Mouse (Mus musculus) neural tube, embryonic 15.5 days (tissue): ENCODE data around the gene Erp27. TPM values are rescaled to one million over a fixed set of nuclear protein-coding genes. Genes with fewer than 3 reads are reported as not detected.

Experiments
- ATAC-seq: fragments of 200-750 bp; cut with Nextera tagmentation; 2 replicates; pipeline ENCODE4 v1.8.0; 2017; ENCODE audit warnings: mild to moderate bottlenecking, moderate TSS enrichment, moderate library complexity; ENCODE audit not compliant: low FRiP score
- H3K27ac ChIP-seq: fragments of 300-500 bp; sonication (generic); replicated peaks from 2 replicates; pipeline ENCODE4 v1.5.1; 2015; ENCODE audit warnings: mild to moderate bottlenecking, inconsistent platforms
- H3K27me3 ChIP-seq: fragments of 300-500 bp; sonication (generic); replicated peaks from 2 replicates; pipeline ENCODE4 v1.6.1; 2015; ENCODE audit warnings: inconsistent platforms
- H3K36me3 ChIP-seq: fragments of 300-500 bp; sonication (generic); 2 replicates; pipeline ENCODE4 v1.6.1; 2015; ENCODE audit warnings: inconsistent platforms
- H3K4me1 ChIP-seq: fragments of 300-500 bp; sonication (generic); 2 replicates; pipeline ENCODE4 v1.6.1; 2015; ENCODE audit warnings: inconsistent platforms
- H3K4me2 ChIP-seq: fragments of 300-500 bp; sonication (generic); 2 replicates; pipeline ENCODE4 v1.6.1; 2015; ENCODE audit warnings: inconsistent platforms, mild to moderate bottlenecking, moderate library complexity
- H3K4me3 ChIP-seq: fragments of 300-500 bp; sonication (generic); replicated peaks from 2 replicates; pipeline ENCODE4 v1.5.1; 2015; ENCODE audit warnings: mild to moderate bottlenecking, inconsistent platforms
- H3K9ac ChIP-seq: fragments of 300-500 bp; sonication (generic); replicated peaks from 2 replicates; pipeline ENCODE4 v1.6.1; 2015; ENCODE audit warnings: mild to moderate bottlenecking, inconsistent platforms
- H3K9me3 ChIP-seq: fragments of 300-500 bp; sonication (generic); replicated peaks from 2 replicates; pipeline ENCODE4 v1.6.1; 2016; ENCODE audit warnings: inconsistent platforms
- WGBS: fragments of 180-500 bp; shearing (Covaris S2); methylation state at CpG from one replicate; pipeline ENCODE4 v1.1.7; 2015; ENCODE audit warnings: mixed read lengths; 5-methylcytosine and 5-hydroxymethylcytosine counted together
- polyA plus RNA-seq: library from polyadenylated mRNA; unstranded; fragments of >200 nt; fragmentation: Nextera tagmentation; extraction: Ambion mirVana; gene quantifications from 2 replicates; pipeline ENCODE4 v1.2.1, GENCODE M21; 2015

Erp27 gene
- polyA plus RNA-seq, 1 experiment from 2014 or later, result not detected

DNA sequence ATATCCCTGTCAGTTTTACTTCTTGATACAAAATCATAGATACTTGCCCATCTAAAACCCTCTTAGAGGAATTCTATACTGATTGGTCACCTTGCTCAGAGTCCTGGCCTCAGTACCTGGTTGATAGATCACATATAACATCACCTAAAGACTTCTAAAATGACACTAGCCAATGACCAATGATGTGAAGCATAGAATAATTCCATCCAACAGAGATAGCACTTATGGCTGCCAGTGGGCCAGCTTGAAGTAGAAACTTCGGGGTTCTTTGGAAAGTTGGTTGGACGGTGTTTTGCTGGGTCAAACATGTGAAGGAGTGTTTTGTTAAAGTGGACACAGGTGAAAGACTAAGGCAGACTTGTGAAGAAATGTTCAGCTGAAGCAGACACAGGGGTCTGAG, 28.2 kb upstream of the Erp27 start:
- H3K9ac ChIP-seq, result no peak overlapping the region
- WGBS, result 97% methylated on average over 2 of the region's 2 CpGs
- ATAC-seq, result no peak

DNA sequence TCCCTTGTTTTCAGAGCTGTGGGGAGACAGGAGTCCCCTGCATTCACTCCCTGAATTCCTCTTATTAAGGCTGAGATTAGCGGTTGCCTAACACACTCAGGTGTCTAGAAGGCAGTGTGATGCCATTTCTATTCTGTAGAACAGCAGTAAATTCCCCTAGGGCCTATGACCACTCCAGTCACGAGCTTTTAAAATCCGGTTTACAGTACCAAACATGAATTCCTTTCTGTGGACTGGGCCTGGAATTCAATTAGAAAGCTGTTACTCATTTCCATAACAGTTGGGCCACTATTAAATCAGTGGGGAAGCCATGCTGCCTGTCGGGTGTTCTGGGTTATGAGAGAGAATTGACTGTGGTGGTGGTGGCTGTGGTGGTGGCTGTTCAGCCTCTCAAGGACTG, 25.7 kb upstream of the Erp27 start:
- WGBS, result 16% methylated on average over 4 of the region's 4 CpGs
- Histone ChIP-seq H3K9me3 (no peaks in the 10 kb centered on the region), H3K4me1 (0 out of 2 replicates have a peak, but pooled peaks cover 8% of the 10 kb centered on the region), H3K27ac (no peak overlapping the region), H3K4me2 (no peak overlapping the region), H3K4me3 (no peak overlapping the region), H3K27me3 (no peaks in the 10 kb centered on the region), H3K36me3 (no peaks in the 10 kb centered on the region), H3K9ac (no peak overlapping the region)
- no peak for ATAC-seq

More for the DNA sequence above, 28.2 kb upstream of the Erp27 start:
- no peak overlapping the region for H3K4me2 ChIP-seq
- H3K36me3 ChIP-seq, result no peaks in the 10 kb centered on the region
- no peak overlapping the region for H3K27ac ChIP-seq
- H3K4me3 ChIP-seq, result no peak overlapping the region
- H3K27me3 ChIP-seq, result no peaks in the 10 kb centered on the region
- H3K9me3 ChIP-seq, result no peaks in the 10 kb centered on the region
- H3K4me1 ChIP-seq, result 0 out of 2 replicates have a peak, but pooled peaks cover 8% of the 10 kb centered on the region

DNA sequence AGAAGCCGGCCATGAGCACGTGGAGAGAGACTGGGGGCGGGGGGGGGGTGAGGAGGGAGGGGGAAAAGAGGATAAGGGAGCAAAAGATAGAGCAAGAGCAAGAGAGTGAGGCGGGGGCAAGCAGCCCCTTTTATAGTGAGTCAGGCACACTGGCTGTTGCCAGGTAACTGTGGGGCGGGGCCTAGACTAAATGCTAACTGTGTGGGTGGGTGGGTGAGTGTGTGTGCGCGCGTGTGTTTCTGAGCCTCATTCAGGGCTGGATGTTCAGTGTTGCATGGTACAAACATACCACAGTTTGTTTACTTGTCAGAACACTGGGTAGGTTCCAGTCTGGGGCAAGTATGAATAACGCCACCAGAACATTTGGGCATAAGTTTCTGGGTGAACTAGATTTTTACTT, 25.0 kb upstream of the Erp27 start:
- Histone ChIP-seq H3K4me1 (0 out of 2 replicates have a peak, but pooled peaks cover 8% of the 10 kb centered on the region), H3K36me3 (no peaks in the 10 kb centered on the region), H3K9me3 (no peaks in the 10 kb centered on the region), H3K27ac (no peak overlapping the region), H3K4me2 (no peak overlapping the region), H3K27me3 (no peaks in the 10 kb centered on the region), H3K9ac (no peak overlapping the region), H3K4me3 (no peak overlapping the region)
- no peak for ATAC-seq
- 46% methylated on average over 9 of the region's 9 CpGs for WGBS

DNA sequence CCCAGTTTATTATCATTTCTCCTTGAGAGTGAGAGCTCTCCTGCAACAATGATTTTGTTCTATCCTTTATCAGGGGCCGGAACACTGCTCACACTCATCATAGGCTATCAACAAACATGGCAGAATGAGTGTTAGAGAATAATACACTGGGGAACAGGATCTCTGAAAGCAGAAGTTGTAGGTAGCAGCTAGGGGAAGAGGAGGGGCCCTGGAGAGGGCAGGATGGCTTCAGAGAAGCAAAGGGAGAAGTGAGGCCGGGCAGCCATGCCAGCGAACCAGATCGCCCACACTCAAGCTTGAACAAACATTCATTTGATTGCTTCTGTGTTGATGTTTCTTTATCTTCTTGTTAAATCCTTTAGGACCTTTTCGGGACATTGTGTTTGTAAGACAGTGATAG, 24.3 kb upstream of the Erp27 start:
- Histone ChIP-seq H3K4me3 (no peak overlapping the region), H3K9me3 (no peaks in the 10 kb centered on the region), H3K4me2 (no peak overlapping the region), H3K27ac (no peak overlapping the region), H3K9ac (no peak overlapping the region), H3K27me3 (no peaks in the 10 kb centered on the region), H3K4me1 (0 out of 2 replicates have a peak, but pooled peaks cover 8% of the 10 kb centered on the region), H3K36me3 (no peaks in the 10 kb centered on the region)
- ATAC-seq, result no peak
- WGBS, result 86% methylated on average over 5 of the region's 5 CpGs

DNA sequence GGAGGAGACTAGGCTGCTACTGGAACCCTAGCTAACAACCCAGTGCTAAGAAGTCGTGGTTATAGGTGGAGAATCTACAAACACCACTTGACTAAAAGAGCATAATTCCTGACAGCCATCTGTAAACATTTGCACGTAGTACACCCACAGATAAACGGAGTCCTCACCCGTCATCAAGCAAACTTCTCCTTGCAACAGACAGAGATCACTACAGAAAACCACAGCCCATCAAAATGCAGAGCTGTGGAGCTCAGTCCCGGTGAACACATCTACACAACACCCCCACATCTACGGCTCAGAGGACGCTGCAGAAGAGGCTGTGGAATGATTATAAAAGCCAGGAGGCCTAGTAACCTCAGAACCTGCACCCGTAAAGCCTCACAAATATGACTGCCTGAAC, 22.5 kb upstream of the Erp27 start:
- no peak overlapping the region for H3K9ac ChIP-seq
- no peak overlapping the region for H3K4me2 ChIP-seq
- no peaks in the 10 kb centered on the region for H3K27me3 ChIP-seq
- WGBS, result 89% methylated on average over 8 of the region's 8 CpGs
- H3K36me3 ChIP-seq, result no peaks in the 10 kb centered on the region
- H3K9me3 ChIP-seq, result no peaks in the 10 kb centered on the region
- no peak overlapping the region for H3K27ac ChIP-seq
- 0 out of 2 replicates have a peak, but pooled peaks cover 8% of the 10 kb centered on the region for H3K4me1 ChIP-seq
- no peak for ATAC-seq
- H3K4me3 ChIP-seq, result no peak overlapping the region

DNA sequence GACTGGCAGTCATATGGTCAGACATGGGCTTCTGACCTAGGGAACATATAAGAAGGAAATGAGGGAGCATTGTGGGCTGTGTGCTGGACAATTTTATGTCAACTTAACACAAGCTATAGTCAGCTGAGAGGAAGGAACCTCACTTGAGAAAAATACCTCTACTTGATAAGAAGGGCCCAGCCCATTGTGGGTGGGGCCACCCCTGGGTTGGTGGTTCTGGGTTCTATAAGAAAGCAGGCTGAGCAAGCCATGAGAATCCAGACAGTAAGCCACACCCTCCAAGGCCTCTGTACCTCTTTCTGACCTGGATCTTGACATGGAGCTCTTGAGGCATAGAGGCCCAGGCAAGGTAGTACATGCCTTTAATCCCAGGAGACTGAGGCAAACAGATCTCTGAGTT, 21.4 kb upstream of the Erp27 start:
- Histone ChIP-seq H3K27me3 (no peaks in the 10 kb centered on the region), H3K9me3 (no peaks in the 10 kb centered on the region), H3K4me2 (no peak overlapping the region), H3K4me1 (0 out of 2 replicates have a peak, but pooled peaks cover 8% of the 10 kb centered on the region), H3K9ac (no peak overlapping the region), H3K4me3 (no peak overlapping the region), H3K27ac (no peak overlapping the region), H3K36me3 (no peaks in the 10 kb centered on the region)
- ATAC-seq, result no peak

DNA sequence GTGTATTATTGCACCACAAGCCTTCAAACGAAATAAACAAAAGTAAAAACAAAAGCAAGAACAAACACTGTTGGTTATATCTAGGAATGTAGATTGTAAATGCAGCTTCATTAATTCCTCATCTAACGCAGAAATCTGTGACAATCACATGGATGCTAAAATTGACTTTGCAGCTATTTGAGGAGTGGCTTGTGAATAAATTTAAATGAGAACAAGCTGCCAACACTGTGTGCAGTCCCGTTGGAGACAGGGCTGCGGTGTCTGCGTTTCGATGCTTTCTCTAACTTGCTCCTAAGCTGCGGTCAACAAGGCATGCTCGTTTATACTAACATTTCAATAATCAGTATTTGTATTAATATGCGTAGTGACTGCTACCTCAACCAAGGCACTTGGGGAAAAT, 20.3 kb upstream of the Erp27 start:
- H3K36me3 ChIP-seq, result no peaks in the 10 kb centered on the region
- H3K27me3 ChIP-seq, result no peaks in the 10 kb centered on the region
- no peak for ATAC-seq
- H3K4me2 ChIP-seq, result no peak overlapping the region
- H3K4me3 ChIP-seq, result no peak overlapping the region
- H3K9ac ChIP-seq, result no peak overlapping the region
- 82% methylated on average over 9 of the region's 9 CpGs for WGBS
- H3K4me1 ChIP-seq, result 0 out of 2 replicates have a peak, but pooled peaks cover 2% of the 10 kb centered on the region
- no peaks in the 10 kb centered on the region for H3K9me3 ChIP-seq
- H3K27ac ChIP-seq, result no peak overlapping the region

DNA sequence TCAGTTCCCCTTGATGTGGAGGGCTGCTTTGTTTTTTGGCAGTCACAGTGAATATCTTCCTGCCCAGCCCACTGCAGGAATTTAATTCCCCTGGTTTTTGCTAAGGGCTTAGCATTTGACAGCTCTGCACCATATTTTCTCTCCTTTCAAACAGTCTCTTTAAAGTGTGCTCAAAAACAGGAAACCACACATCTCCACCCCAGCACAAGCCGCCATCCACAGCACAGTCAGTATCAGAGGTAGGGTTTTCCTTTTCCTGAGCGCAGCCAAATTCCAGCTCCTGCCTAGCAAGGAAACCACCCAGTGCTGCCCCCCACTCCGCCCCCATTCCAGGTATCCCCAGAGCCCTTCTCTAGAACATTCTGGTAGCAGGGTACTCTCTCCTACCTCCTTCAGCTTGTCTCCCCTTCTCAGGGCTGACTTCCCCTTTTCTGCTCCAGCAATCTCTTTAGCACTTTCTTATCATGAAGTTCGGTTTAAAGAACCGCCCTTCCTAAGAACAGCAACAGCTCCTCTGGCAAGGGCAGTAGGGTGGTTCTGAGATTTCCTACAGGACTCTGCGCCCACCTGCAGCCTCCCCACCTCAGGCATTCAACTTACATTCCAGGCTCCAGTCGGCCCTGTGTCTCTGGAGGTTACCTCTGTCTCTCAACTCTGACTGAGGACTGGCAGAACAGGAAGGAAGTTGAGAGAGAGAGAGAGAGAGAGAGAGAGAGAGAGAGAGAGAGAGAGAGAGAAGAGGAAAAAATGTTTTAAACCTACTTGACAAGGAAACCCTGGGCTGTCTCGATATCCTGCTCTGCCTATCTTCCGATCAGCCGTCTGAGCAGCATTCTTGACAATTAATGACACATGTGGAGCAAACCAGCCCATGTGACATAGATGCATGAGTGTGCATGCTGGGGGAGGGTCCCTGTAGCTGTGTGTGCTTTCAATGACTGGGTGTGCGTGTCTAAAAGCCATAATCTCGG, 19.4 kb upstream of the Erp27 start, which contains the start of gene Arhgdib:
Gene Arhgdib, minus strand, starts transcription at position 849 of the 971 bp plus-strand sequence.
- no peak for ATAC-seq
- Histone ChIP-seq H3K4me3 (no peak within 1 kb of the TSS), H3K9ac (no peak within 1 kb of the TSS), H3K4me1 (no peaks in the 10 kb centered on the region), H3K4me2 (no peak within 1 kb of the TSS), H3K27me3 (no peaks in the 10 kb centered on the region), H3K27ac (peak within 1 kb of the TSS; percentile 54), H3K9me3 (no peaks in the 10 kb centered on the region), H3K36me3 (no peaks in the 10 kb centered on the region)
- WGBS, result 64% methylated on average over 12 of the region's 12 CpGs

DNA sequence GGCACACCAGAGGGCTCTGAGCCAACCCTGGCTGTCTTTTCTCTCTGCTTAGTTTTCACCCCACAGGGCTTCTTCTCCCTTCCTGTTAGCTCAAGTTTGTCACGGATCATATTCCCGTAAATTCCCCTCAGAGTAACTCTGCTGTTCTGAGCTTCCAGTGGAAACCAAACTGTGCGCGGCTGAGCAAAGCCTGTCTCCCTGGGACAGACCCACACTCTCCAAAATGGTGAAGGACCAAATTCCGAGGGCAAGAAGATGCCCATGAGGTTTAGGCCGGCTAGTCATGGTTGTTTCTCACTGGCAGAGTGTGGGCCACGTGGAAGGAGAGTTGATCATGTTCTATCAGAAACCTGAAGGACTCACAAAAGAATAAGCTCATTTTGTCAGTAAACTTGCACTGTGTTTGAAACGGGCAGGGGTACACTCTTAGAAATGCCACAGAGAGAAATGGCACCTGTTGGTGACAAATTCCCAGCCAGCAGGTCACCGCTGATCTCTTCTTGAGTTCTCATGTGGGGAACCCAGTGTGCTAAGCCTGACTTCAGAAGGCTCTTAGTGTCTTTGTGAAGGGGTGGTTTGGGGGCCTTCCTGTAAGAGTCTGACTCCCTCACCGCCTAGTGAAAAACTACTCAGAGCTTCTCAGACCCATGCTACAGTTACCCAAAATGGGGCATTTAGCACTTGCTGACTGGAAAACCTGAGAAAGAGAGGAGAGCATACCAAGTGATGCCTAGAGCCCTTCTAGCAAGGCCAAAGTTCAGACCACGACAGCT, 18.4 kb upstream of the Erp27 start:
- no peak overlapping the region for H3K9ac ChIP-seq
- H3K4me1 ChIP-seq, result no peaks in the 10 kb centered on the region
- no peaks in the 10 kb centered on the region for H3K9me3 ChIP-seq
- H3K4me3 ChIP-seq, result no peak overlapping the region
- H3K4me2 ChIP-seq, result no peak overlapping the region
- peak overlapping the region; percentile 54; the same call in 1 of the 2 replicates for H3K27ac ChIP-seq
- WGBS, result 77% methylated on average over 11 of the region's 11 CpGs
- no peaks in the 10 kb centered on the region for H3K27me3 ChIP-seq
- no peak for ATAC-seq
- no peaks in the 10 kb centered on the region for H3K36me3 ChIP-seq

DNA sequence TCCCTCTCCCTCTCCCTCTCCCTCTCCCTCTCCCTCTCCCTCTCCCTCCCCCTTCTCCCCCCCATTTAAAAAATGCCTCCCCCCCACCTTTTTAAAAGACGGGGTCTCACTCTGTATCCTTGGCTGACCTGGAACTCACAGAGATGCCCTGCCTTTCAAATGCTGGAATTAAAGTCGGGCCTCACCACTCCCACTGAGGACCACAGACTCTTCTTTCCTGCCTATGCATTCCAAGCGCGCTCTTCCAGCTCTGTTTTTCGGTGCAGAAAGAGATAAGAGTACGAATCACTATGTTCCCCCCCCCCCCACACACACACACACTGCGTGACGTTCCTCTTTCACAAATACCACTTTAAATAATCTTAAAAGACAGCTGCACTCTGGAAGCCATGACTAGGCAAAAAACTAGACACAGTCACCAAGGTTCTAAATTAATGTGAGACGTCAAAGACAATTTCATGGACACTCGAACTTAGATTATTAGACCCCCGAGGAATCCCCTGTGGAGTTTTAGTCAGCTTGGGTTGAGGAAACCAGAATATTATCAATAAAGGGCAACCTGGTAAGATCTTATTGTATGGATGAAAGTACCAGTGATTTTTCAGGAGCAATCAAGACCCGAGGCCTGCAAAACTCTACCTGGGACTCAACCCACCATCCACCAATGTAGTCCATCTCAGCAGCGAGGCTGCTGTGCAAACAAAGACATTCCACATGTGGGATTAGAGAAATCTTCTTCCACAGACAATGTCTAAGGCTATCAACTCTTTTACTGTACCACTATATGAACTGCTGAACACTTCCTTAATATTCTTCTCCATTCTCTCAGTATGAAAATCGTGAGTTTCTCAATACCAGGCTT, 17.6 kb upstream of the Erp27 start:
- H3K27ac ChIP-seq, result no peak overlapping the region
- no peak overlapping the region for H3K4me2 ChIP-seq
- no peaks in the 10 kb centered on the region for H3K9me3 ChIP-seq
- no peaks in the 10 kb centered on the region for H3K4me1 ChIP-seq
- H3K4me3 ChIP-seq, result no peak overlapping the region
- no peak for ATAC-seq
- WGBS, result 76% methylated on average over 14 of the region's 14 CpGs
- H3K9ac ChIP-seq, result no peak overlapping the region
- no peaks in the 10 kb centered on the region for H3K27me3 ChIP-seq
- H3K36me3 ChIP-seq, result no peaks in the 10 kb centered on the region
